Mouse (Mus musculus) hindbrain, embryonic 15.5 days (tissue): ENCODE data around the gene Fry. TPM values are rescaled to one million over a fixed set of nuclear protein-coding genes. Genes with fewer than 3 reads are reported as not detected.

Source experiments
- ATAC-seq: fragments of 200-750 bp; cut with Nextera tagmentation; 2 replicates; pipeline ENCODE4 v1.8.0; 2017; ENCODE audit warnings: low read depth, moderate number of reproducible peaks, moderate TSS enrichment; ENCODE audit not compliant: low FRiP score
- H3K27ac ChIP-seq: fragments of 300-500 bp; sonication (generic); replicated peaks from 2 replicates; pipeline ENCODE4 v1.5.1; 2015; ENCODE audit warnings: mild to moderate bottlenecking, inconsistent platforms
- H3K27me3 ChIP-seq: fragments of 300-500 bp; sonication (generic); 2 replicates; pipeline ENCODE4 v1.6.1; 2015; ENCODE audit warnings: control low read depth, inconsistent platforms
- H3K36me3 ChIP-seq: fragments of 300-500 bp; sonication (generic); 2 replicates; pipeline ENCODE4 v1.6.1; 2015; ENCODE audit warnings: control low read depth, inconsistent platforms
- H3K4me1 ChIP-seq: fragments of 300-500 bp; sonication (generic); replicated peaks from 2 replicates; pipeline ENCODE4 v1.6.1; 2015; ENCODE audit warnings: control low read depth, inconsistent platforms
- H3K4me2 ChIP-seq: fragments of 300-500 bp; sonication (generic); 2 replicates; pipeline ENCODE4 v1.6.1; 2015; ENCODE audit warnings: moderate library complexity, mild to moderate bottlenecking, inconsistent platforms
- H3K4me3 ChIP-seq: fragments of 300-500 bp; sonication (generic); 2 replicates; pipeline ENCODE4 v1.5.1; 2015; ENCODE audit warnings: mild to moderate bottlenecking, inconsistent platforms
- H3K9ac ChIP-seq: fragments of 300-500 bp; sonication (generic); 2 replicates; pipeline ENCODE4 v1.6.1; 2015; ENCODE audit warnings: inconsistent platforms
- H3K9me3 ChIP-seq: fragments of 300-500 bp; sonication (generic); 2 replicates; pipeline ENCODE4 v1.6.1; 2016; ENCODE audit warnings: control low read depth, inconsistent platforms
- WGBS: fragments of 180-500 bp; shearing (Covaris S2); methylation state at CpG from one replicate; pipeline ENCODE4 v1.1.7; 2015; 5-methylcytosine and 5-hydroxymethylcytosine counted together
- polyA plus RNA-seq: library from polyadenylated mRNA; unstranded; fragments of >200 nt; fragmentation: Nextera tagmentation; extraction: Ambion mirVana; gene quantifications from 2 replicates; pipeline ENCODE4 v1.2.1, GENCODE M21; 2015

The Fry gene
- polyA plus RNA-seq, 1 experiment from 2014 or later, result 52.0 TPM

DNA sequence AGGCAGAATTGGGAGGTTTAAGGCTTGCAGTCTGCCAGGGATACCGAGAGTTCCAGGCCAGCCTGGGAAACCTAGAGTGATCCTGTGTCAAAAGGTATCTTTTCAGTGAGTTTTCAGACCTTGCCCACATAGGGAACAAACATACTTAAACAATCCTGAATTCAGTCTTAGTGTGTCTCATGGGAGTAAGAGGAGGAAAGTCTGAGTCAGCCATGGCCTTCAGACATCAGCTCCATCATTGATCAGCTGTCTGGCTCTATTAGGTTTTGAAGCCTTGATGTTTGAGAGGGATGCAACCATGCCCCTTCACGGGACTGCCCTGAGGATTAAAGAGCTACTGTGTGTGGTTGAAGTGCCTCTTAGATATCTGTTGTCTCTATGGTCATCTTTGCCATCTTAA lies 232.7 kb downstream of the Fry start:
- Histone ChIP-seq H3K9ac (no peak overlapping the region), H3K36me3 (peaks cover 50% of the 10 kb centered on the region), H3K27me3 (no peaks in the 10 kb centered on the region), H3K4me3 (no peak overlapping the region), H3K4me1 (no peaks in the 10 kb centered on the region), H3K27ac (no peak overlapping the region), H3K9me3 (no peaks in the 10 kb centered on the region), H3K4me2 (no peak overlapping the region)
- 88% methylated on average over 2 of the region's 2 CpGs for WGBS
- ATAC-seq, result no peak

DNA sequence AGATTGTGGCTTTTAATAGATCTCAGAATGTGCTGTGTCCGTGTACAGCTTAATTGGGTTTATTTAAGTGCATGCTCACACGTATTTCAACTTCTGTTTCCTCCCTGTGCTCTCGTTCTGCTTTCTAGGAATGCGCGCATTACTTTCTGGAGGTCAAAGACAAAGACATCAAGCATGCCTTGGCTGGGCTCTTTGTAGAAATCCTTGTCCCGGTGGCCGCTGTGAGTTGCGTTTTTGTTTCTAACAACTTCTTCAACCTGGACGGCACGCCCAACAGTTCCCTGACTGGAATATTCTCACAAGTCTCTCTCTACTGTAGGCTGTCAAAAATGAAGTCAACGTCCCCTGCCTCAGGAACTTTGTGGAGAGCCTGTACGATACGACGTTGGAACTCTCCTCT lies 240.2 kb downstream of the Fry start:
- Histone ChIP-seq H3K9me3 (no peaks in the 10 kb centered on the region), H3K27ac (no peak overlapping the region), H3K4me3 (no peak overlapping the region), H3K36me3 (peaks cover 65% of the 10 kb centered on the region), H3K27me3 (no peaks in the 10 kb centered on the region), H3K9ac (no peak overlapping the region), H3K4me2 (no peak overlapping the region), H3K4me1 (no peaks in the 10 kb centered on the region)
- WGBS, result 92% methylated on average over 14 of the region's 14 CpGs
- no peak for ATAC-seq

DNA sequence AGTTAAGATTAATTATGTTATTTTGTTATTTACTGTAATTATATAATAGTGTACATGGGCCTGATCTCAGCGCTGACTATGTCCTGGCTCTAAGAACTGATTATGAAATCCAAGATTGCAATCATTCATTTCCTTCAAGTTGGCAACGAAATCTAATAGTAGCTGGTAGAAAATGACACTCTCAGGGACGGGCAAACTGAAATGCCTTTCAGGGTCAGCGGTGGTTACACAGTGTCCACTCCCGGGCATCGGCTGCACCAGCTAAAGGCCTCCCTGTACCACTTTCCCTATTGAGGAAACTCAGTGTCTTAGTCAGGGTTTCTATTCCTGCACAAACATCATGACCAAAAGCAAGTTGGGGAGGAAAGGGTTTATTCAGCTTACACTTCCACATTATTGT lies 243.8 kb downstream of the Fry start:
- Histone ChIP-seq H3K4me2 (no peak overlapping the region), H3K27ac (no peak overlapping the region), H3K9ac (no peak overlapping the region), H3K4me3 (no peak overlapping the region), H3K9me3 (no peaks in the 10 kb centered on the region; the same call in 1 of the 2 replicates), H3K36me3 (peaks cover 58% of the 10 kb centered on the region), H3K27me3 (no peaks in the 10 kb centered on the region), H3K4me1 (no peaks in the 10 kb centered on the region)
- WGBS, result 89% methylated on average over 6 of the region's 6 CpGs
- ATAC-seq, result no peak

DNA sequence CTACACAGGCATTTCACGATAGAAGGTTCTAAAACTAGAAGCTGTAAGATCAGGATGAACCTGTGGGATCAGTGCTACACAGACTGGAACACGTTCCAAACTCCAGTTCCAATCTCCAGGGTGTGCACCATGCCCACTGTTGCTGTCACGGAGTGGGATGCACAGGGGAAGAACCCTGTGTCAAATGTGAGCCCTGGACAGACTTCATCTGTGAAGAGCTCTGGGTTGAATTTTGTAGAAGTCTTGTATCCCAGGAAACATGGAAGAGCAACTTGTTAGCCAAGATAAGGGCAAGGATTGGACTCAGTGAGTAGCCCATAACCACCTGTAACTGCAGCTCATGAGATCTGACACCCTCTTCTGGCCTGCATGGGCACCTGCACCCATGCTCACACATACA lies 246.2 kb downstream of the Fry start:
- 87% methylated on average over 3 of the region's 3 CpGs for WGBS
- Histone ChIP-seq H3K27me3 (no peaks in the 10 kb centered on the region), H3K9me3 (no peaks in the 10 kb centered on the region; the same call in 1 of the 2 replicates), H3K4me1 (no peaks in the 10 kb centered on the region), H3K4me3 (no peak overlapping the region), H3K36me3 (peaks cover 48% of the 10 kb centered on the region), H3K4me2 (no peak overlapping the region), H3K9ac (no peak overlapping the region), H3K27ac (no peak overlapping the region)
- no peak for ATAC-seq

DNA sequence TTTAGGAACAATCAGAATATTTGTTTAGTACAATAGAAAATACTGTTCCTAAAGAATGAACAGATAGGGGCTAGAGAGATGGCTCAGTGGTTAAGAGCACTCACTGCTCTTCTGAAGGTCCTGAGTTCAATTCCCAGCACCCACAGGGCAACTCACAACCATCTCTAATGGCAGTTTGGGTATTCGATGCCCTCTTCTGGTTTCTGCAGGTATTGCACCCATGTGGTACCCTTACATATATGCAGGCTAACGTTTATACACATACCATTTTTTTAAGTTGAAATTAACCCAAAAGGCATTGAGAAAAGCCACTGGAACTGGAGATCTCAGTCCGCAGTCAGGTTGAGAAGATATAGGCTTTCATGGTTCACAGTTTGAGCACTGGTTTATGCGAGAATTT lies 248.6 kb downstream of the Fry start:
- Histone ChIP-seq H3K4me1 (no peaks in the 10 kb centered on the region), H3K27ac (no peak overlapping the region), H3K27me3 (no peaks in the 10 kb centered on the region), H3K4me2 (no peak overlapping the region), H3K4me3 (no peak overlapping the region), H3K9ac (no peak overlapping the region), H3K9me3 (no peaks in the 10 kb centered on the region; the same call in 1 of the 2 replicates), H3K36me3 (peaks cover 34% of the 10 kb centered on the region)
- 89% methylated on average over 4 of the region's 4 CpGs for WGBS
- ATAC-seq, result no peak

DNA sequence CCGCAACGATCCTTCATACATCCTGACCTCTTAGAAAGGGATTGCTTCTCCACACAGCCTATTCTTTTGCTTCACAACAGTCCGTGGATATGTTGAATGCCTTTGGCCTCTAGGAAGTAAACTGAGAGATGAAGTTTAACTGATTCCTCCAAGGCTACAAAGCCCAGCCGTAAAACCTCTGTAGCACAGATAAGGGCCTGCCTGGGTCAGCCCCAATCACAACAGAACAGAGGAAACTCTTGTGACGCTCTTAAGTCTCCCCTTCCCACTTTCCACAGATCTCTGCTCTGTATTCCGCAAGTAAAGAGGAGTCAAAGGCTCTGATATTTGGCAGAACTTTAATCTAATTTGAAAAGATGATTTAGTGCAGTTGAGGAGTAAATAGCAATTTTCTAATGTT lies 251.8 kb downstream of the Fry start:
- Histone ChIP-seq H3K36me3 (peaks cover 53% of the 10 kb centered on the region), H3K4me2 (no peak overlapping the region), H3K27me3 (no peaks in the 10 kb centered on the region), H3K4me1 (no peaks in the 10 kb centered on the region), H3K4me3 (no peak overlapping the region), H3K9ac (no peak overlapping the region), H3K27ac (no peak overlapping the region), H3K9me3 (no peaks in the 10 kb centered on the region; the same call in 1 of the 2 replicates)
- no peak for ATAC-seq
- WGBS, result 50% methylated on average over 6 of the region's 6 CpGs

DNA sequence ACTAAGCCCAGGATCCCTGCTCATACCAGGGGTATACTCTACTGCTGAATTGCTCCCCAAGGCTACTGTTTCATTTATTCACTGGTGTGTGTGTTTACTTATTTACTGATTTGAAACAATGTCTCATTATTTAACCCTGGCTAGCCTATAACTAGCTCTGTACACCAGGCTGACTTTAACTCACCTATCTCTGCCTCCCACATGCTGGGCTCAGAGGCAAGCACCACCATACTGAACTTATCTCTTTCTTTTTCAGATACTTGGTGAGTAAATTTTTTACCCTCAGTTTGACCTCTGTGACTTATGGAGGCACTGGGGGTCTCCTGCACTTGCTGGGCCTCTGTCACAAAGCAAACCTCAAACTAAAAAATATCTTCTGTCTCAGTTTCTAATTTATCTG lies 252.4 kb downstream of the Fry start:
- Histone ChIP-seq H3K4me2 (no peak overlapping the region), H3K27me3 (no peaks in the 10 kb centered on the region), H3K36me3 (peaks cover 55% of the 10 kb centered on the region), H3K9me3 (no peaks in the 10 kb centered on the region; the same call in 1 of the 2 replicates), H3K27ac (no peak overlapping the region), H3K4me3 (no peak overlapping the region), H3K4me1 (no peaks in the 10 kb centered on the region), H3K9ac (no peak overlapping the region)
- no peak for ATAC-seq

DNA sequence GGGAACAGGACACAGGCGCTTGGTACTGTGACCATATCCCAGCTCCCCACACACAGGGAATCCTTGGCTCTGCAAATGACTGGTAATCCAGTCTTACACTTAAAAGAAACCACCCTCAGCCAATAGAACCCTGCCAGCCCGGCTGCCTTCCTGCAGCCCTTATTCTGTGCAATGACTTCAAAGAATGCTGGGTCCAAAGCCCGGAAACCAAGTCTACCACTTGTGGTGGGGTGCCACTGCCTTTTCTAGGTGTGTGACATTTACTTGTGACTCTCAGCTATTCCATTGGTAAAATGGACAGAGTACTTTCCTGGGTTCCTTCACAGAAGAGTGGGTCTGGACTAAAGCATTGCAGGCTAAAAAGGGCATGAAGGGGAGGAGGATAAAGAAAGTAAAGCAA lies 254.5 kb downstream of the Fry start:
- no peaks in the 10 kb centered on the region for H3K4me1 ChIP-seq
- no peaks in the 10 kb centered on the region for H3K9me3 ChIP-seq
- no peak overlapping the region for H3K4me2 ChIP-seq
- H3K27me3 ChIP-seq, result no peaks in the 10 kb centered on the region
- no peak overlapping the region for H3K27ac ChIP-seq
- no peak for ATAC-seq
- no peak overlapping the region for H3K4me3 ChIP-seq
- 80% methylated on average over 3 of the region's 3 CpGs for WGBS
- H3K36me3 ChIP-seq, result peaks cover 42% of the 10 kb centered on the region
- no peak overlapping the region for H3K9ac ChIP-seq

DNA sequence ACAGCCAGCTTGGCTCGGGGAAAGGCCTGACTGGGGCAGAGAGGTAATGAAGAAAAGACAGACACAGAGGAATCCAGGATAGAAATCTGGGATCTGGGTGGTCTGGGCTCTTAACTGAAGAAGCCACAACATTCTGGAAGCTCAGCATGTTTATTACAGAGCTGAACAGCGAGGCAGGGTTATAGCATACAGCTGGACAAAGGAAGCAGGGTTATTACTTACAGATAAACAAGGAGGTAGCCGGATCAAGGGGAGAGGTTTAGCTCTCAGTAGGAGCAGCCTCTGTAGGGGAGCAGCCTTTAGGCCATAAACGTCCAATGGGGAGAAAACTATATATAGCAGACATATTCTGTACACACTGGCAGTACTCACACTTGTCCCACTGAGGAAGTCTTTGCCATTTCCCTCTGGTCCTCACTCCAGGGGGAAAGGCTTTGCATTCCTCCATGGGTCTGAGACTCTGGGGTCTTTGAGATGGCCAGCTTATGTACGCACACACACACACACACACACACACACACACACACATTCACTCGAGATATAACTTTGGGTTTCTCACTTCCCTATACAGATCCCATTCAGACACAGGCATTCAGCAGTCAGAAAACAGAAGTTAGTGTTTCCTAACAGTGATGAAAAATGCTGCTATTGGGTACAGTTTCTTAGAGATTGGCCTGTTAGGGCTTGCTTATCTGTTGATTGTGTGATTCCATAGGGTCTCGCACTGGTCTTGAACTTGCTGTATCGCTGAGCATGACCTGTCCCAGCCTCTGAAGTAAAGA lies 256.5 kb downstream of the Fry start:
- Histone ChIP-seq H3K4me1 (no peaks in the 10 kb centered on the region), H3K9me3 (no peaks in the 10 kb centered on the region), H3K4me2 (no peak overlapping the region), H3K27me3 (no peaks in the 10 kb centered on the region), H3K9ac (no peak overlapping the region), H3K27ac (no peak overlapping the region), H3K4me3 (no peak overlapping the region), H3K36me3 (peaks cover 52% of the 10 kb centered on the region)
- no peak for ATAC-seq
- 85% methylated on average over 8 of the region's 8 CpGs for WGBS

DNA sequence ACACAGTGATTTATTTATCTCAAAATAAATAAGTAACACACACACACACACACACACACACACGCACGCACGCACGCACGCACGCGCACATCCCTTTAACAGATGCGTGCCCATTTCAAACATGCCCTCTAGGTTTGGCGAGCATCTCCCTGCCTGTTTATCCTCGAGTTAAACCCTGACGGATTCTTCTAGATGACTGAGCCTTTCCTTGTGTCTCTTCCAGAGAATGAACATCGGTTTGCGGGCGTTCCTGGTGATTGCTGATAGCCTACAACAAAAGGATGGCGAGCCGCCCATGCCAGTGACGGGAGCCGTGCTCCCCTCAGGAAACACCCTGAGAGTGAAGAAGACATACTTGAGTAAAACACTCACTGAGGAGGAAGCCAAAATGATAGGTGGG lies 260.1 kb downstream of the Fry start:
- no peak overlapping the region for H3K4me2 ChIP-seq
- 86% methylated on average over 18 of the region's 18 CpGs for WGBS
- H3K36me3 ChIP-seq, result peaks cover 67% of the 10 kb centered on the region
- H3K9me3 ChIP-seq, result no peaks in the 10 kb centered on the region
- no peaks in the 10 kb centered on the region for H3K4me1 ChIP-seq
- H3K4me3 ChIP-seq, result no peak overlapping the region
- H3K9ac ChIP-seq, result no peak overlapping the region
- no peak for ATAC-seq
- no peak overlapping the region for H3K27ac ChIP-seq
- no peaks in the 10 kb centered on the region for H3K27me3 ChIP-seq

DNA sequence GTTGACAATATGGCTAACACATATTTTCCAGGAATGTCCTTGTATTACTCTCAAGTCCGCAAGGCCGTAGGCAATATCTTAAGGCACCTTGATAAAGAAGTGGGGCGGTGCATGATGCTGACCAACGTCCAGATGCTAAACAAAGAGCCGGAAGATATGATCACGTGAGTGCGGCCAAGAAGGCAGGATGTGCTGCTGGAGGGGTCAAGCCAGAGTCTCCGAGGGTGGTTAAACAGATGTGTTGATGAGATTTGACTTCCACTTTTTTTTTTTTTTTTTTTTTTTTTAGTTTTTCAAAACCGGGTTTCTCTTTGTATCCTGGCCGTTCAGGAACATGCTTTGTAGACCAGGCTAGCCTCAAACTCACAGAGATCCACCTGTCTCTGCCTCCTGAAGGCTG lies 262.3 kb downstream of the Fry start:
- H3K9ac ChIP-seq, result no peak overlapping the region
- no peak overlapping the region for H3K4me3 ChIP-seq
- H3K36me3 ChIP-seq, result peaks cover 68% of the 10 kb centered on the region
- H3K9me3 ChIP-seq, result no peaks in the 10 kb centered on the region
- no peaks in the 10 kb centered on the region for H3K27me3 ChIP-seq
- no peak overlapping the region for H3K4me2 ChIP-seq
- ATAC-seq, result no peak
- H3K27ac ChIP-seq, result no peak overlapping the region
- 94% methylated on average over 10 of the region's 10 CpGs for WGBS
- H3K4me1 ChIP-seq, result no peaks in the 10 kb centered on the region

DNA sequence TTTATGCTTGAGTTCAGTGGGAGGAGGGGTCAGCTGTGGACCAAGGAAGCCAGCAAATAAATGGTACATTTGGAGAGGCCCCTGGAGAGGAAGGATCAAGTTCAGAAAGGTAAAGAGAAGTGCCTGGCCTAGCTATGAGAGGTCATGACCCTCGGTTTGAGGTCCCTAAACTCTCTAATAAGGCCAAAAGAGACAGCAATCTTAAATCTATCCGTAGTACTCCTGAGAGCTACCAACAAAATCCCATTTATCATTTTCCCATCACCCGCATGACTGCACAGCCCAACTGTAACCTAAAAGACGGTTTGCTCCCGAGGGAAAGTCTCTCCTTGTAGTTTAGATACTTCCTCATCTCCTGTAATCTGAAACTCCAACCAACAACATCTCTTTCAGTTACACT lies 264.0 kb downstream of the Fry start:
- Histone ChIP-seq H3K9me3 (no peaks in the 10 kb centered on the region), H3K27ac (no peak overlapping the region), H3K4me2 (no peak overlapping the region), H3K36me3 (peaks cover 82% of the 10 kb centered on the region), H3K9ac (no peak overlapping the region), H3K4me1 (no peaks in the 10 kb centered on the region), H3K27me3 (no peaks in the 10 kb centered on the region), H3K4me3 (no peak overlapping the region)
- 63% methylated on average over 5 of the region's 5 CpGs for WGBS
- no peak for ATAC-seq
